Mouse (Mus musculus) heart, adult 8-10 months (tissue): ENCODE results near the gene P2rx1. TPM values are rescaled to one million over a fixed set of nuclear protein-coding genes. Genes with fewer than 3 reads are reported as not detected.

Experiments used
- DNase-seq: peaks from one replicate; pipeline ENCODE4 v3.0.0; 2022; ENCODE audit warnings: low spot score
- total RNA-seq, 4 experiments: library from RNA; stranded (reverse); gene quantifications; 2 replicates each; pipeline ENCODE4 v1.2.4; 2022

Gene P2rx1
- total RNA-seq, 4 experiments from 2014 or later, result 0.35 to 0.49 (median 0.43) TPM

DNA sequence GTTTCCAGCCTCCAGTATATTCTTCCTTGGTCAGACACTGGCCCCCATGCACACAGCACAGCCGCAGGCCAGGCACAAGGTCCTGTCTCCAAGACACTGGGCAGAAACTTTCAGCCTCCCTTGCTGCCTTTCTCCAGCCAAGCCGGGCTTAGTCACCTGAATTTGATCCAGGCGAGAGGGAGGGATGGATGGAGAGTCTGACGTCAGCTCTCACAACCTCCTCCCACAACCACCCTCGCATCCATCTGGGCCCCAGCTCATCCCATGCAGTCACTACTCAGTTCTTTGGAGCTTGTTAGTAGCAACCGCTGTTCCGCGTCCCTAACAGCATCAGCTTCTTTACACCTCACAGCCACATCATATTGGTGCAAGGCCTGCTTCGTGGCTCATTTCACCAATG lies 24.2 kb downstream of the P2rx1 start:
- DNase-seq, result peak; percentile 68

- DNase-seq, result no peak
Measured at GRCm38 (mm10) chr11:73023827-73024226, 24.9 kb downstream of the P2rx1 start.

GRCm38 (mm10) chr11:73024236-73024904 lies 25.5 kb downstream of the P2rx1 start:
- DNase-seq, result peak; percentile 53

DNA sequence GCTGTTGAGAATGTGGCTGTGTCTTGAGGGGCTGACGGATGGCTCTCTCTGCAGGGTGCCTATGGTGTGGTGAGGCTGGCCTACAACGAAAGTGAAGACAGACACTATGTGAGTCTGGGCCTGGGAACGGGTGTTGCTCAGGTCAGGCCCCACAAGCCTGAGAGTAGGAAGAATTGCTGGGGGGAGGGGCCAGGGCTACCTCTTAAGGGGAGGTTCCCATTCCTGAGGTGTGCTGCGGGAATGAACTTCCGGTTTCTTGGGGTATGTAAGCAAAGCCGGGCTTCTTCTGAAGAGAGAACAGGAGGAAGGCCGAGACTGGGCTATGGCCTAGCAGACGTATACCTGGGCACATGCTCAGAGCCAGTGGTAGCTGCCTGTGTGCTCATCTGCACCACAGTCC lies 28.1 kb downstream of the P2rx1 start:
- no peak for DNase-seq

DNA sequence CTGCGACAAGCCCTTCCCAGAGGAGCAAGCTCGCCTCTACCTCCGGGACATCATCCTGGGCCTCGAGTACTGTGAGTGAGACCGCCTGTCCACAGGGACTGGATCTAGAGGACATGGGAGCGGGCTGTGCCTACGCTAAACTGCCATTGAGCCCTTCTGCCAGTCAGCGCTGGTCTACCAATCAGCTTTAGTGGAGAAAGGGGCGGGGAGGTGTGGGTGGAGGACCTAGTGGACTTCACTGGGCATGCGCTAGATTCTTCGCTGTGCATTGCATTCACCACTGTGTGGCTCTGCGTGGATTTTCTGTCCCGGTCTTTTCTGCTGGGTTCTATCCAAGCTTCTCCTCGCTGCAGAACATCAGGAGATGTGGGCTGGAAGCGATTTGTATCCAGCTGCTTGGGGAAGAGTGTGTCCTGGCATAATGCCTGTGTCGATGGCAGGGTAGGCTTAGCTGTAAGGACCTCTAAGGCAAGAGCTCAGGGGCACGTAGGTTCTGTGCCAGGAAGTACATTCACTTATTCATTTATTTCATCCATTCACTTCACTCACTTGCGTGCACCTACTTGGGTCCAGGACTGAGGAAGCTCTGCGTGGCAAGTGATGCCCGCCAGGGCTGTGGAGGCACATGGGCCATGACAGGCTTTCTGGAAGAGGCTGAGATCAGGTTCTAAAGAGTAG lies 32.1 kb downstream of the P2rx1 start:
- DNase-seq, result peak; percentile 91

GRCm38 (mm10) chr11:73031536-73031935 lies 32.6 kb downstream of the P2rx1 start:
- DNase-seq, result no peak

GRCm38 (mm10) chr11:73036077-73036476 lies 37.2 kb downstream of the P2rx1 start:
- no peak for DNase-seq

GRCm38 (mm10) chr11:73036889-73037288 lies 38.0 kb downstream of the P2rx1 start:
- no peak for DNase-seq

- no peak for DNase-seq
Measured at GRCm38 (mm10) chr11:73037691-73038090, 38.8 kb downstream of the P2rx1 start.

GRCm38 (mm10) chr11:73039102-73039799 lies 40.3 kb downstream of the P2rx1 start:
- DNase-seq, result peak; percentile 53

DNA sequence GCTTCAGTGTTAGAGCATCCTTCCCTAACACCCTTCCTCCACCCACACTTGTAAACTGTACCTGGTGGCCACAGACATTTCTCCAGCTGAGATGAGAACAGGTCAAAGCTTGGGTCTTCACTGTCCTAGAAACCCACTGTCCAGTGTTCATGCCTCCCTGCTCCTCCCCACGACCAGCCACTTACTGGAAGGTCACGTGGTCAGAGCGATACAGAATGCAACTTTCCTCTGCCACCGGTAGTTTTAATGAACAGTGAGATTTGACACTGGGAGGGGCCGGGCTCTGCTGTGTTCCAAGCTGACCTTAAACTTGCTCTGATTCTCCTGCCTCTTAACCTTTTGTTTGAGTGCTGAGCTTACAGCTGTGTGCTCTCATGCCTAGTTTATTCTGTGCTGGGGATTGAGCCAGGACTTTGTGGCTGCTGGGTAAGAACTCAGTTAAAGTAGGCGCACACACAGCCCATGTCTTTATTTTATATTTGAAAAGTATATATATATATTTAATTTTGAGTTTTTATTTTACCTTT lies 45.4 kb downstream of the P2rx1 start:
- no peak for DNase-seq

DNA sequence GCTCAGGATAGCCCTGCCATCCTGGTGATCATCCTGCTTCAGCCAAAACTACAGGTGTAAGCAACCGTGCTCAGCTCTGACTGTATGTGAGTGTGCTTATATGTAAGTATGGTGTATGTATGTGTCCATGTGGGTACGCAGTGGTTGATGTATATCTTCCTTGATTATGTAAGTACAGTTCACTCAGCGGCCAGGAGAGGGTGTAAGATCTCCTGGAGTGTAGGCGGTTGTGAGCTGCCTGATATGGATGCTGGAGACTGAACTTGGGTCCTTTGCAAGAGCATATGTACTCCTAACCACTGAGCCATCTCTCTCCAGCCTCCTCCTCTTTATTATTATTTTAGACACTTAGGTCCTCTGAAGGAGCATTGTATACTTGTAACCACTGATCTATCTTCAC lies 45.9 kb downstream of the P2rx1 start:
- no peak for DNase-seq

DNA sequence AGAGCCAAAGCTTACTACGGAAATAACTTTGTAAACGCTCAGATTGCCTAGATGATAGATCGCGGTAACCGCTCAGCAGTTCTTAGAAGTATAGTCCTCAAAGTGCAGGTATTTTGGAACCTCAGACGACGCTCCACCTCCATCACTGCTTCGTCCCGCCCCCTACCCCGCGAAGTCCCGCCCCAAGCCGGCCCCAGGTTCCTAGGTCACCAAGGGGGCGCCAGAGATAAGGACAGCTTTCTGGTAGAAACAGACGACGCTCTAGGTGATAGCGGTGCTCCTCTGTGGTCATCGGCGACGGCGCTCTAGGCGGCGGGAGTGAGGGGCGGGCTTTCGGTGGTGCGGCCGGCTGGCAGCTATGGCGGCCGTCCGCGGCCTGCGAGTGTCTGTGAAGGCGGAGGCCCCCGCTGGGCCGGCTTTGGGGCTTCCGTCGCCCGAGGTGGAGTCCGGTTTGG lies 48.7 kb downstream of the P2rx1 start, which contains the start of gene Ncbp3:
TSS of gene Ncbp3 (plus strand) at position 242 of the 455 bp plus-strand sequence.
- DNase-seq, result peak; percentile 97

- DNase-seq, result no peak
Measured at GRCm38 (mm10) chr11:73048030-73048876, 49.4 kb downstream of the P2rx1 start.

DNA sequence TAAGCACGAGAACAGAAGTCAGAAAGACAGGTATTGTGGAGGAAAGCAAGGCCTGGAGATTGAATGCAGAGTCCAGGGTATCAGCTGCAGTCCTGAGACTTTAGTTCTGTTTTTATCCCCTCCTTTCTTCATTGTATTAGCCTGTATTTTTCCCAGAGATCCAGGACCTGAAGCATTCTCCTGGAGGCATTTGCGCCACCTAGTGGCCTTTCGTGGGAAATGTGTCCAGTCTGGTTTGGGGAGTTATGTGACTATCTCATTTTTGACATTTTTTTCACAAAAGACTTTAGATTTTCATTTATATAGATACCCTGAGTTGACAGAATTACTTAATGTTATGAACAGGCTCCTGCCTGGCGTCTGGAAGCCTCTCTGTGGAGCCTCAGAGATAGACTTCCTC lies 50.4 kb downstream of the P2rx1 start:
- DNase-seq, result peak; percentile 76

DNA sequence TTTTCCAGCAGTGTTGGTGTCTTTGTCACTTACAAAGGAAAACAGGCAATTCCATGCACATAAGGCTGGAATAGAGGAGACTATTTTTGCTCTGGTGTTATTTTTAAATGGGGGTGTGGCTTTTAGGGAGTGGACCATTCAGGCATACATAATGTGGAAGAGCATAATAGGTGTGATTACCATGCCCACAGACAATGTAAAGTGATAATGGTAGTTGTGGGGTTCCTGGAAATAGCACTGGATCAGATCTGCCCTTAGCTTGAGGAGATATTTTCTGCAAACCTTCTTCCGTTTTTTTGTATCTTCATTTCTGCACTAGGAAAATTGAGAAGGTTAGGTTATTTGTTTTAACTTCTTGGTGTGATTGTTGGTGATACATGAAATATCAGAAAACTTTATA lies 53.9 kb downstream of the P2rx1 start:
- DNase-seq, result no peak

DNA sequence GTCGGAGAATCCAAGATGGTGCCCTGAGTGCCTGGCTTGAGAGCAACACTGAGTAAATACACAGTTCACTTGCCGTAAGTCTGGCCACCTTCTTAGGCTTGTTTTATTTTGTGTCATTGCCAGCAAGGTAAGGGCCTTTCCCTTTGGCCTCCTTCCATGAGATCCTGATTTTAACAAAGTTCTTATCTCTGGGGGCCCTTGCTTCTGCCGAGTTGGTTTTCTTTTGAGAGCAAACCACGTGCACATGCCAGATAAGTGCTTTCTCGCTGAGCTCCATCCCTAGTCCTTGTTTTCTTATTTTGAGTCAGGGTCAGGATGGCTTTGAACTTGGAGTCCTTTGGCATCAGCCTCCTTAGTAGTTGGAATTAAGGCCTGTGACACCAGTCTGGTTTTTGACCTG lies 58.8 kb downstream of the P2rx1 start:
- no peak for DNase-seq

DNA sequence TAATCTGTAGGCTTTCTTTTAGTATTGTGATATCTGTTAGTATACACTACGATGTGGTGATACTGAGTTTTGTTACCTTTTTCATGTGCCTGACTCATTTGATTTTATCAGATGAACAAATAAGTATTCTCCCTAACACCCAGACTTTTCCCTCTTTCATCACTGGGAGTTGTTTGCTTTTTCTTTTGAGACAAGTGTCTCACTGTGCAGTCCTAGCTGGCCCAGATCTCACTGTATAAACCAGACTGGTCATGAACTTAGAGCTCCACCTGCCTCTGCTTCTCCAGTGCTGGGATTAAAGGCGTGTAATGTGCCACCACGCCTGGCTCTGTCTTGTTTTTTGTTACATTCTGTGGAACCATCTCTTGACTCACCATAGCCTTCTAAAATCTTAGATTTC lies 60.7 kb downstream of the P2rx1 start:
- no peak for DNase-seq

DNA sequence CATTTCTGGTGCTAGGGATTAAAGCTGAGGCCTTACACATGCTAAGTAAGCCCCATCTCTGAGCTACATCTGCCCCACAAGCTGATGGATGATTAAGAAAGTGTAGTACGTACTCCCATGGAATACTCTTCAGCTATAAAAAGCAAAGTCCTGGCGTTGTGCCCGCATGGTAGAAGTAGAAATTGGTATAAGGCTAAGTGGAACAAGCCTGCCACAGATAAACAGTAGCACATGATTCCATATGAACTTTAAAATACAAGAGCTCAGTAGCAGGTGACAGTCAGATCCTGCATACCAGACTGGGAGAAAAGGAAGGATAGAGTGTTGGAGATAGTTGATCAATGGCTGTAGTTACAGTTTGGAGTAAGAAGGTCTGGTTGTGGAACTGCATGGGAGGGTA lies 62.5 kb downstream of the P2rx1 start:
- no peak for DNase-seq
